Mouse (Mus musculus): ENCODE data around the gene Notum. TPM values are rescaled to one million over a fixed set of nuclear protein-coding genes. Genes with fewer than 3 reads are reported as not detected.

Notum gene
- total and polyA plus RNA-seq, 2 experiments from 2014 or later: 0.08 to 0.27 TPM

DNA sequence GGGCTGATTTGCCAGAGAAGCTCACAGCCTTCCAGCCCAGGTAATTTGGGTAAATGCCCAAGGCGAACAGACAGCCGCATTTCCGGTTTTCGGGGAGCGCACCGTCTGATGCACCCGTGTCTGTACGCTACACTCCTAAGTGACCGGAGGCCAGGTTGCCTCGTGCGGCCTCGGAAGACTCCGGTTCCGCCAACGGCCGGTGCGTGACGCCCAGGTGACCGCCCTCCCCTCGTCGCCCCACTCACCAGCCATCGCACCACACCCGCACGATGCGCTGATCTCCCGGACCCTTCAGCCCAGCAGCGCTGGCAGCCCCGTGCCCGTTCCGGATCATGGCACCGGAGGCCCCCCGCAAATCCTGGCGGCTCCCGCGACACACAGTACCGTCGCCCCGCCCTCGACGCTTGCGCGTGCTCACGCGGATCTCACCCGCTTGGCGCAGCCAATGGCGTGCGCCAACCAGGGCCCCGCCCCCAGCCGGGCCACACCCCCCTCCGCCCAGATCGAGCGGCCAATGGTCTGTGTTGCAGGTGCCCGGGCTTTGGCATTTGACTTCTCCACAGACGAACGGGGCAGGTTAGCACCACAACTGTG, 43.4 kb downstream of the Notum start, which contains the start of gene Pcyt2:
Gene Pcyt2 (minus strand): TSS at position 418 of the 594 bp plus-strand sequence.
- Histone ChIP-seq H3K27me3 (ENCODE audit: control insufficient read depth, insufficient read depth, low read length) (no peaks in the 10 kb centered on the region), H3K9me3 (replicated peaks; ENCODE audit: control insufficient read depth, low read length) (no peaks in the 10 kb centered on the region), H3K9ac (replicated peaks; ENCODE audit: low read depth, low read length) (peak within 1 kb of the TSS; percentile 70), H3K4me3 (ENCODE audit: low read depth, low read length) (peak within 1 kb of the TSS; percentile 88), H3K36me3 (replicated peaks; ENCODE audit: control insufficient read depth, insufficient read depth, low read length) (peaks cover 54% of the 10 kb centered on the region), H3K27ac (ENCODE audit: low read depth) (peak within 1 kb of the TSS; percentile 84), H3K4me2 (ENCODE audit: low read depth, low read length) (peak within 1 kb of the TSS; percentile 99), H3K4me1 (ENCODE audit: control insufficient read depth, insufficient read depth) (peaks cover 12% of the 10 kb centered on the region)
- TF ChIP-seq EP300 (IDR thresholded peaks at IDR 0.05; ENCODE audit: low read depth) (peak; percentile 53; the same call in 1 of the 2 replicates), CTCF (IDR thresholded peaks at IDR 0.05; ENCODE audit: low read depth) (no peak)
- peak; percentile 97 for ATAC-seq (ENCODE audit: insufficient read depth, low read depth)
- peak; percentile 82 for DNase-seq (ENCODE audit: low spot score)
- under 1% methylated on average over 56 of the region's 56 CpGs for WGBS

- no peak for DNase-seq (ENCODE audit: low spot score)
- no peak for TF ChIP-seq EP300 (IDR thresholded peaks at IDR 0.05; ENCODE audit: low read depth)
- TF ChIP-seq CTCF (IDR thresholded peaks at IDR 0.05; ENCODE audit: low read depth): no peak
- no peak for ATAC-seq (ENCODE audit: insufficient read depth, low read depth)
- H3K36me3 ChIP-seq (replicated peaks; ENCODE audit: control insufficient read depth, insufficient read depth, low read length): peaks cover 59% of the 10 kb centered on the region
- peak overlapping the region; percentile 84 for H3K27ac ChIP-seq (ENCODE audit: low read depth)
- no peaks in the 10 kb centered on the region for H3K9me3 ChIP-seq (replicated peaks; ENCODE audit: control insufficient read depth, low read length)
- no peaks in the 10 kb centered on the region for H3K27me3 ChIP-seq (ENCODE audit: control insufficient read depth, insufficient read depth, low read length)
- peak overlapping the region; percentile 88 for H3K4me3 ChIP-seq (ENCODE audit: low read depth, low read length)
- peak overlapping the region; percentile 70; the same call in 1 of the 2 replicates for H3K9ac ChIP-seq (replicated peaks; ENCODE audit: low read depth, low read length)
- 36% methylated on average over 4 of the region's 4 CpGs for WGBS
- H3K4me2 ChIP-seq (ENCODE audit: low read depth, low read length): peak overlapping the region; percentile 99
- peaks cover 12% of the 10 kb centered on the region for H3K4me1 ChIP-seq (ENCODE audit: control insufficient read depth, insufficient read depth)
Observed at GRCm38 (mm10) chr11:120616617-120617294, 44.2 kb downstream of the Notum start.

DNA sequence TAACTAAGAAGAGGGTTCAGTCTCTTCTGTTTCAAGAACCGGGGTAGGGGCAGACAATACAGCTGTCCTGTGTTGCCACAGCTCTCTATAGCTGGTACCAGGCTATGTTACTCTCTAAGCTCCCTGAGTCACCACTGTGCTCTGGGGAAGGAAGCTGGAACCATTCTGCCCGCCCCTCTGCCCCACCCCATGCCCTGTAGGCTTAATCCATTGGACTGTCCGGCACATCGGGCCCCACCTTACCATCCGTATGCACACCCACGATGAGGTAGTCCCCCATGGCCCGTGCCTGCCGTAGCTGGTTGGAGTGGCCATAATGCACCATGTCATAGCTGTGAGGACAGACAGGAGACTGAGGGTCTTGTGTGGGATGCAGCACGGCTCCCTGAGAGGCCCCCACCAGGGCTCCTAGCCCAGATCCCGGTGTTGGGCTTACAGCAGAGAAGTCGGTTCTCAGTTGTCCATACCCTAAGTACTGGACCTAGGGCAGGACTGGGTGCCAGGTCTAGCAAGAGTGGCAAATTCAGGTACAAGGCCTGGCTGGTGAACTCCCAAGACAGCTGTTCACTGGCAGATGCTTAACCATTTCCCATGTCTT, 45.3 kb downstream of the Notum start:
- H3K9ac ChIP-seq (replicated peaks; ENCODE audit: low read depth, low read length): no peak overlapping the region
- WGBS: 90% methylated on average over 11 of the region's 11 CpGs
- H3K9me3 ChIP-seq (replicated peaks; ENCODE audit: control insufficient read depth, low read length): no peaks in the 10 kb centered on the region
- H3K27ac ChIP-seq (ENCODE audit: low read depth): no peak overlapping the region
- no peak for ATAC-seq (ENCODE audit: insufficient read depth, low read depth)
- no peak for DNase-seq (ENCODE audit: low spot score)
- H3K4me3 ChIP-seq (ENCODE audit: low read depth, low read length): no peak overlapping the region
- H3K27me3 ChIP-seq (ENCODE audit: control insufficient read depth, insufficient read depth, low read length): no peaks in the 10 kb centered on the region
- peaks cover 12% of the 10 kb centered on the region for H3K4me1 ChIP-seq (ENCODE audit: control insufficient read depth, insufficient read depth)
- no peak overlapping the region for H3K4me2 ChIP-seq (ENCODE audit: low read depth, low read length)
- peaks cover 59% of the 10 kb centered on the region for H3K36me3 ChIP-seq (replicated peaks; ENCODE audit: control insufficient read depth, insufficient read depth, low read length)
- TF ChIP-seq EP300 (IDR thresholded peaks at IDR 0.05; ENCODE audit: low read depth) (no peak), CTCF (IDR thresholded peaks at IDR 0.05; ENCODE audit: low read depth) (no peak)

DNA sequence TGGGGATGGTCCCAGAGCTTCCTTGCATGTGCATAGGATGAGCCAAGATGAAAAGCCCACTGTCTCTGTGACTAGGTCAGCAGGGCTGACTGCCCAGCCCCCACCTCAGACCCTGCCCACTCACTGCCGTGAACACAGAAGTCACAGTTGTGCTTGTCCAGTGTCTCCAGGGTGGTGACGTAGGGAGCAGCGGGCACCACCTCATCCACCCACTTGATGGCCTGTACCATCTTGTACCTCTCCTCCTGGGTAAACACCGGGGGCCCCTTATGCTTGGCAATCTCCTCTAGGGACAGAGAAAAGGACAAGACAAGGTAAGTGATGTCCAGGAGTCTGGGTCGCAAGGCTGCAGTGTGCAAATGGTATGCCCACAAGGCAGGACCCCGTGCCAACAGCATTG, 45.8 kb downstream of the Notum start:
- TF ChIP-seq EP300 (IDR thresholded peaks at IDR 0.05; ENCODE audit: low read depth): no peak
- no peak for TF ChIP-seq CTCF (IDR thresholded peaks at IDR 0.05; ENCODE audit: low read depth)
- peaks cover 58% of the 10 kb centered on the region for H3K36me3 ChIP-seq (replicated peaks; ENCODE audit: control insufficient read depth, insufficient read depth, low read length)
- no peak overlapping the region for H3K27ac ChIP-seq (ENCODE audit: low read depth)
- DNase-seq (ENCODE audit: low spot score): no peak
- no peaks in the 10 kb centered on the region for H3K27me3 ChIP-seq (ENCODE audit: control insufficient read depth, insufficient read depth, low read length)
- H3K4me2 ChIP-seq (ENCODE audit: low read depth, low read length): no peak overlapping the region
- H3K9me3 ChIP-seq (replicated peaks; ENCODE audit: control insufficient read depth, low read length): no peaks in the 10 kb centered on the region
- H3K4me1 ChIP-seq (ENCODE audit: control insufficient read depth, insufficient read depth): peaks cover 12% of the 10 kb centered on the region
- ATAC-seq (ENCODE audit: insufficient read depth, low read depth): no peak
- H3K9ac ChIP-seq (replicated peaks; ENCODE audit: low read depth, low read length): no peak overlapping the region
- WGBS: 88% methylated on average over 6 of the region's 6 CpGs
- no peak overlapping the region for H3K4me3 ChIP-seq (ENCODE audit: low read depth, low read length)

GRCm38 (mm10) chr11:120613976-120614375, 47.0 kb downstream of the Notum start:
- Histone ChIP-seq H3K27me3 (ENCODE audit: control insufficient read depth, insufficient read depth, low read length) (no peaks in the 10 kb centered on the region), H3K4me2 (ENCODE audit: low read depth, low read length) (no peak overlapping the region), H3K27ac (ENCODE audit: low read depth) (no peak overlapping the region), H3K9me3 (replicated peaks; ENCODE audit: control insufficient read depth, low read length) (no peaks in the 10 kb centered on the region), H3K9ac (replicated peaks; ENCODE audit: low read depth, low read length) (no peak overlapping the region), H3K36me3 (replicated peaks; ENCODE audit: control insufficient read depth, insufficient read depth, low read length) (peaks cover 50% of the 10 kb centered on the region), H3K4me1 (ENCODE audit: control insufficient read depth, insufficient read depth) (peaks cover 13% of the 10 kb centered on the region), H3K4me3 (ENCODE audit: low read depth, low read length) (no peak overlapping the region)
- no peak for TF ChIP-seq EP300 (IDR thresholded peaks at IDR 0.05; ENCODE audit: low read depth)
- no peak for TF ChIP-seq CTCF (IDR thresholded peaks at IDR 0.05; ENCODE audit: low read depth)
- DNase-seq (ENCODE audit: low spot score) (no peak), ATAC-seq (ENCODE audit: insufficient read depth, low read depth) (no peak)
- WGBS: 74% methylated on average over 8 of the region's 8 CpGs

Data from heart, postnatal 0 days (tissue).